Mouse (Mus musculus): Measurements from ENCODE around the gene Yeats2.

The Yeats2 gene

DNA sequence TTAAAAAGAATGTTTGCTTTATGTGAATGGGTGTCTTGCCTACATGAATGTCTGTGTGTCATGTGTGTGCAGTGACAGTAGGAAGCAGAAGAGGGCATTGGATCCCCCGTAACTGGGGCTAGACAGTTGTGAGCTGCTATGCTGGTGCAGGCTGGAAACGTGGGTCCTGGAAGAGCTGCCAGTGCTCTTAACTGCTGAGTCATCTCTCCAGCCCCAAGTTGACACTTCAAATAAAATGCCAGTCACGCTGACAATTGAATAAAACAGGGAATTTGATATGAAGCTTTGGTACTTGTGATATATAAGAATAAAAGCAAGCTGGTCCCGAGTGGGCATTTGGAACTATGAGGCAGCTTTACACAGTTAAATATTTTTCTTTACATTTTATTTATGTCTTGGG lies 139.4 kb downstream of the Yeats2 start:
- no peak for DNase-seq (ENCODE audit: low spot score in 2 of 2)
